Mouse (Mus musculus): Measurements from ENCODE around the gene Fezf2. TPM values are rescaled to one million over a fixed set of nuclear protein-coding genes. Genes with fewer than 3 reads are reported as not detected.

The Fezf2 gene
- polyA plus RNA-seq, 1 experiment = not detected

DNA sequence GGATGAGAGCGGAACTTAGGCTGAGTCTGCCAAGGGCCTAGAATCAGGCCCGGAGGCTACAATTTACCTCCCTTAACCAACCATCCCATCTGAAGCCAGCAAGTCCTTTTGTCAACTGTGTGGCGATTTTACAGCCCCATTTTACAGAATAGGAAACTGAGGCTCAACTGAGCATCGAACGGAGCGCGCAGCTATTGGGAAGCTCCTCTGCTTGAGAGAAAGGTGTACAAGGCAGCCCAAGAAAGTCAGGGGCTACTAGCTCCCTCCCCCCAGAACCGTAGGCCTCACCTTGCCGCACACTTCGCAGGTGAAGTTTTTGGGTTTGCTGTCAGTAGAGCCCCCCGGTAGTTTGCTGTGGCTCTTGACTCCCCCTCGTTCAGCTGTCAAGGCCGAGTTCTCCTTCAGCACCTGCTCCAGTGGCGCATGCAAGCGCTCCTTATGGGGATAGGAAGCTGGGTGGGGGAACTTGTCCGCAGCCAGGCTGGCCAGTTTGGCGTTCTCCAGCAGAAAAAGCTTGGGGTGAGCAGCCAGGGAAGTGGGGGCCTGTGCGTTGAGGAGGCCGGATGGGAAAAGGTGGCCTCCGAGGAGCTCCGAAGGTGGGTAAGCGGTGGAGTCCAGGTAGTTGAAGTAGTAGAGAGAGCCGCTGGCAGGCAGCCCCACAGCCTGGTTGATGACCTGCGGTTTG, 3.8 kb downstream of the Fezf2 start:
- Histone ChIP-seq H3K4me3 (ENCODE audit: insufficient read depth, low read depth, low read length) (peak overlapping the region; percentile 22), H3K4me1 (ENCODE audit: control insufficient read depth, insufficient read depth, low read length) (peaks cover 42% of the 10 kb centered on the region), H3K27ac (ENCODE audit: insufficient read depth, low read depth, low read length) (no peak overlapping the region)
- 28% methylated on average over 24 of the region's 24 CpGs for WGBS
- no peak for TF ChIP-seq POLR2A (IDR thresholded peaks at IDR 0.05; ENCODE audit: insufficient read depth, low read depth, low read length)
- TF ChIP-seq CTCF (IDR thresholded peaks at IDR 0.05; ENCODE audit: insufficient read depth, low read depth, low read length) = no peak

DNA sequence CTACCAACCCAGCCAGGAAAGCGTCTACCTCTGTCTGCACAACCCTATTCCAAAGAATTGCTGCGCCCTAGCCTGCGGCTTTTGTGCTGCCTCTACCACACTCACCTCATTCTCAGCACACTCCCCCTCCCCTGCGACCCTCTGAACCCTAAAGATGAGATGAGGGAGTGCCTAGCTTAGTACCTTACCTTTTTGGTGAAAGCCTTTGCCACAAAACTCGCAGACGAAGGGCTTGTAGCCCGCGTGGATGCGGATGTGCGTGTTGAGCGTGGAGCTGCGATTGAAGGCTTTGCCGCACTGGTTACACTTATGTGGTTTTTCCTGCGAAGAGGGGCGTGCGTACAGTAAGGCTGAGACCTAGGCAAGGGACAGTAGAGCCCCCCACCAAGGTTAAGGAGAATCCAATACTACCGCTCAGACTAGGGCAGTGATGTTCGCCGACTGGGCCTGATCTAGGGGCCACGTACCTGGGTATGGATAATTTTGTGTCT, 4.5 kb downstream of the Fezf2 start:
- H3K27ac ChIP-seq (ENCODE audit: insufficient read depth, low read depth, low read length) = no peak overlapping the region
- 44% methylated on average over 20 of the region's 20 CpGs for WGBS
- no peak for TF ChIP-seq POLR2A (IDR thresholded peaks at IDR 0.05; ENCODE audit: insufficient read depth, low read depth, low read length)
- no peak for TF ChIP-seq CTCF (IDR thresholded peaks at IDR 0.05; ENCODE audit: insufficient read depth, low read depth, low read length)
- peaks cover 42% of the 10 kb centered on the region for H3K4me1 ChIP-seq (ENCODE audit: control insufficient read depth, insufficient read depth, low read length)
- H3K4me3 ChIP-seq (ENCODE audit: insufficient read depth, low read depth, low read length) = no peak overlapping the region

GRCm38 (mm10) chr14:12342458-12343131, 5.4 kb downstream of the Fezf2 start:
- Histone ChIP-seq H3K27ac (ENCODE audit: insufficient read depth, low read depth, low read length) (no peak overlapping the region), H3K4me1 (ENCODE audit: control insufficient read depth, insufficient read depth, low read length) (peaks cover 45% of the 10 kb centered on the region), H3K4me3 (ENCODE audit: insufficient read depth, low read depth, low read length) (no peak overlapping the region)
- no peak for TF ChIP-seq POLR2A (IDR thresholded peaks at IDR 0.05; ENCODE audit: insufficient read depth, low read depth, low read length)
- TF ChIP-seq CTCF (IDR thresholded peaks at IDR 0.05; ENCODE audit: insufficient read depth, low read depth, low read length) = no peak
- 70% methylated on average over 23 of the region's 23 CpGs for WGBS

DNA sequence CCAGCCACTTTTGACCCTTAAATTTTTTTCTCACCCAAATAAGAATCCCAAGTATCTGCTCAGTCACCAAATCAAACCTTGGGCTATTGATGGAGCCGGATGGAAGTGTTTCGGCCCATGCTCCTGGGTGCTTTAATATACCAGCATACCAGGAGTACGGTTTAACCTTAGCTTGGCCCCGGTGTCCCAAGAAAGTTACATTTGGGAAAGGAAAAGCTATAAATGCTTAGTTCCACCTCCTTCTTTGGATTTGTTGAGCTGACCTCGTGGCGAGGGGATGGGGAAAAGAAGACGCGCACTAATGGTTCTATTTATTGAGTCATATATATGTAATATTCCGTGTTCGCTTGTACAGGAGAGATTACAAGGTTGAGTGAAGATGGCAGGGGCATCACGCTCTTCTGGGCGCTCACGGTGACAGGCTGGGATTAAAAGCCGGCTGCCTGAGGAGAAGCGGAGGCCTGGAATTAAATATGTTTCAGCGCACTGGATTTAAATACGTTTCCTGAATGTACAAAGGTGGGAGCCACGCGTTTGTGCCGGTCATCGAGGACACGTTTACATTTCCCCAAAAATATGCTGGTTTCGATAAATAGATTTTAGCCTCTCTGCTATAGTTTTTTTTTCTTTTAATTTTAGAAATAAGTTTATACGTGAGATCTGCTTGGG, 6.1 kb downstream of the Fezf2 start:
- H3K27ac ChIP-seq (ENCODE audit: insufficient read depth, low read depth, low read length) = no peak overlapping the region
- peaks cover 41% of the 10 kb centered on the region for H3K4me1 ChIP-seq (ENCODE audit: control insufficient read depth, insufficient read depth, low read length)
- H3K4me3 ChIP-seq (ENCODE audit: insufficient read depth, low read depth, low read length) = no peak overlapping the region
- no peak for TF ChIP-seq CTCF (IDR thresholded peaks at IDR 0.05; ENCODE audit: insufficient read depth, low read depth, low read length)
- no peak for TF ChIP-seq POLR2A (IDR thresholded peaks at IDR 0.05; ENCODE audit: insufficient read depth, low read depth, low read length)
- 75% methylated on average over 24 of the region's 24 CpGs for WGBS

GRCm38 (mm10) chr14:12341075-12341788, 6.8 kb downstream of the Fezf2 start:
- H3K4me1 ChIP-seq (ENCODE audit: control insufficient read depth, insufficient read depth, low read length) = peaks cover 37% of the 10 kb centered on the region
- 8% methylated on average over 42 of the region's 42 CpGs for WGBS
- H3K27ac ChIP-seq (ENCODE audit: insufficient read depth, low read depth, low read length) = no peak overlapping the region
- TF ChIP-seq CTCF (IDR thresholded peaks at IDR 0.05; ENCODE audit: insufficient read depth, low read depth, low read length) = no peak
- TF ChIP-seq POLR2A (IDR thresholded peaks at IDR 0.05; ENCODE audit: insufficient read depth, low read depth, low read length) = no peak
- H3K4me3 ChIP-seq (ENCODE audit: insufficient read depth, low read depth, low read length) = peak overlapping the region; percentile 9; the same call in 1 of the 2 replicates

- TF ChIP-seq CTCF (IDR thresholded peaks at IDR 0.05; ENCODE audit: insufficient read depth, low read depth, low read length) = no peak
- no peak for TF ChIP-seq POLR2A (IDR thresholded peaks at IDR 0.05; ENCODE audit: insufficient read depth, low read depth, low read length)
Measured at GRCm38 (mm10) chr14:12340238-12341074, 7.5 kb downstream of the Fezf2 start.

GRCm38 (mm10) chr14:12338811-12339565, 9.0 kb downstream of the Fezf2 start:
- TF ChIP-seq POLR2A (IDR thresholded peaks at IDR 0.05; ENCODE audit: insufficient read depth, low read depth, low read length) (no peak), CTCF (IDR thresholded peaks at IDR 0.05; ENCODE audit: insufficient read depth, low read depth, low read length) (no peak)
- WGBS = 32% methylated on average over 10 of the region's 10 CpGs
- Histone ChIP-seq H3K4me3 (ENCODE audit: insufficient read depth, low read depth, low read length) (no peak overlapping the region), H3K4me1 (ENCODE audit: control insufficient read depth, insufficient read depth, low read length) (peaks cover 15% of the 10 kb centered on the region), H3K27ac (ENCODE audit: insufficient read depth, low read depth, low read length) (no peak overlapping the region)

More at GRCm38 (mm10) chr14:12340238-12341074, 7.5 kb downstream of the Fezf2 start:
- Histone ChIP-seq H3K4me3 (ENCODE audit: insufficient read depth, low read depth, low read length) (peak overlapping the region; percentile 9; the same call in 1 of the 2 replicates), H3K27ac (ENCODE audit: insufficient read depth, low read depth, low read length) (no peak overlapping the region), H3K4me1 (ENCODE audit: control insufficient read depth, insufficient read depth, low read length) (peaks cover 29% of the 10 kb centered on the region)
- 13% methylated on average over 19 of the region's 19 CpGs for WGBS

Data from olfactory bulb, adult 2 months (tissue).